Mouse (Mus musculus) thymus, adult 2 months (tissue): ENCODE data around the gene Nphs1.
"Not testable (repeated sequence)": the region's sequence is repeated elsewhere in the genome, so short reads cannot be mapped to it uniquely, and the experiment has no call there.

Experiments used
- CTCF ChIP-seq: fragments of 200-500 bp; IDR thresholded peaks from 2 replicates; pipeline ENCODE4 v1.5.1; 2012; ENCODE audit warnings: mild to moderate bottlenecking, control low read depth, low read length, moderate library complexity, borderline replicate concordance; ENCODE audit not compliant: control insufficient read depth, poor library complexity, insufficient read depth; ENCODE audit errors: extremely low read depth
- POLR2A ChIP-seq: fragments of 200-500 bp; IDR thresholded peaks from 2 replicates; pipeline ENCODE4 v1.6.1; 2012; ENCODE audit warnings: mild to moderate bottlenecking, low read length, control low read depth, moderate library complexity; ENCODE audit not compliant: control insufficient read depth, poor library complexity, insufficient read depth; ENCODE audit errors: extremely low read depth

- not testable (repeated sequence) for TF ChIP-seq CTCF, POLR2A
These were observed 18.0 kb downstream of the Nphs1 start for GRCm38 (mm10) chr7:30476136-30476535.
